Mouse (Mus musculus) left cerebral cortex, postnatal 10 days (tissue): ENCODE measurements around the gene Ankrd17. TPM values are rescaled to one million over a fixed set of nuclear protein-coding genes. Genes with fewer than 3 reads are reported as not detected.
"Not testable (repeated sequence)": the region's sequence is repeated elsewhere in the genome, so short reads cannot be mapped to it uniquely, and the experiment has no call there.

Experiments used
- DNase-seq, 2 experiments: peaks; one replicate each; pipeline ENCODE4 v3.0.0; 2021 to 2022; ENCODE audit warnings: low spot score in 2 of 2, mixed read lengths in 1 of 2; ENCODE audit errors: extremely low spot score in 1 of 2
- intact Hi-C: fragments of 180-260 bp; cut with DNase I; formaldehyde crosslinking; loops from one replicate; pipeline ENCODE4 v1.15.1; 2025
- total RNA-seq, 2 experiments: library from RNA; stranded (reverse); gene quantifications; 2 replicates each; pipeline ENCODE4 v1.2.3; 2021

The Ankrd17 gene
- total RNA-seq, 2 experiments from 2014 or later: 108 TPM

DNA sequence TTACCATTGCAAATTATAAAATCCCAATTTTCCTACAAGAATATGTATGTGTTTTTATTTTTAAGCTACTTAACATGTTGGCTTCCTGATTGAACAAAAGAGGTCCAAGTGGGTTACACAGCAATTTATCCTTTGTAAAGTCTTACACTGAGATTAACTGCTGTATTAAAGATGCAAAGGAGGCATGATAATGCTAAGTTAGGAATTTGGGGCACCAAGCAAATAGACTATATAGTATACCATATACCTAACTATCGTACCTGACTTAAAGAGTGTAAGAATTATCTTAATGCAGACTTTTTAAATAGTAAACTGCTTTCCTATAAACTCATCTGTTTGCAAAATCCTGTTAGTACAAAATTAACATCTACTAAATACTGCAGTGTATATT is 26.4 kb downstream of the Ankrd17 start:
- intact Hi-C loops: no loop called here
- no peak for DNase-seq

GRCm38 (mm10) chr5:90339129-90339952 is 27.0 kb downstream of the Ankrd17 start:
- peak; percentile 67 to 71 for DNase-seq
- intact Hi-C loops: no loop called here

DNA sequence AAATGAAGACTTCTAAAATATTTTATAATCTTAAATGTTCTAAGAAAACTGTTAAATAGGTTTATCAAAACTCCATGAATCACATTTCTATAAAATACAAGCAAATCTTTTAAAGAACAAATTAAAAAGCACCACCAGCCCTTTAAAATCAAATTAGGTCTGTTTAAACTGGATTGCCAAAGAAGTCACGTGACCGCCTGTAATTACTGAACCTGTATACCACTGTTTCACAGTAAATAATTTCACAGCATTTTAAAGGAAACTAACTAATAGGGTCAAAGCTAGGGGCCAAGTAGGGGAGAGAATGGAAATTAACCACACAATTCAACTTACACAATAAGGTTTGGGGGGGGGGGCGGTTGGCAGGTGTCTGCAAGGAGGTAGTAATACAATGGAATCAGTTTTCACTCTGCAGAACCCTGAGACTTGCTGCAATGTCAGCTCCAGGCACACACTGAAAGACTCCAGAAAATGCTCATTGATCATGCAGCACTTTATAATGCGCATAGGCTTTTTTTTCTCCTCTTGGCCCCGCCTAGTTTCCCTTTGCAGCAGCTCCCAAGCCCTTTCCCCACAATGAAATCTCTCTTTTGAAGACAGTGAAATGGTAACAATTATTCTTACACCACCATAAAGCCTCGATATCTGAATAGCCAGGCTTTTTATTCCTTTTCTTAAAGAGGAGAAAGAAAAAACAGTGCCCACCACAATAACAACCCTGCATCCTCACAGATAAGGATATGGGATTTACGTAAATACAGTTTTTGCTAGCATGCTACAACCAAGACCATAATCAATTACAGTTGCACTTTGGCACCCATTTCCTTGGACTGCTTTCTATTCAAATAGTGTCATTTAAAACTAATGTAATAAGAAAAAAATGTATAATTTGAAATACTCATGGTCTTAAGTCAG is 27.9 kb downstream of the Ankrd17 start:
- no peak for DNase-seq
- intact Hi-C loops: no loop called here

DNA sequence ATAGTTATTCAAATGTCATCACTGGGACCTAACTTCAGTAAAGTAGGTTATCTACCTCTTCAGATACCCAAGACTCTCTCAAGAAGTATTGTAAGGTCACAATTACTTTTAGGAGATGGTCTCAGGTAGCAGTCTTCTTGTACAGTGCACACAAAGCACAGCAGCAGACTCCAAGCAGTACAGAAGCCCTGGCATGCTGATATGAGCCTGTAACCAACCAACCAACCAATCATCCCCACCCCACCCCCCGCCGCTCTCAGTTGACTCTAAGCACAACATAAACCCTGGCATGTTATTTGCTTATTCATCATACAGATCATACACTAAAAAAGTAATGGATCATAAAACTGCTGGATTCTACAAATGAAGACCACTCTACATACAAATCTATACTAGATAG is 33.9 kb downstream of the Ankrd17 start:
- DNase-seq: no peak
- intact Hi-C loops: no loop called here

DNA sequence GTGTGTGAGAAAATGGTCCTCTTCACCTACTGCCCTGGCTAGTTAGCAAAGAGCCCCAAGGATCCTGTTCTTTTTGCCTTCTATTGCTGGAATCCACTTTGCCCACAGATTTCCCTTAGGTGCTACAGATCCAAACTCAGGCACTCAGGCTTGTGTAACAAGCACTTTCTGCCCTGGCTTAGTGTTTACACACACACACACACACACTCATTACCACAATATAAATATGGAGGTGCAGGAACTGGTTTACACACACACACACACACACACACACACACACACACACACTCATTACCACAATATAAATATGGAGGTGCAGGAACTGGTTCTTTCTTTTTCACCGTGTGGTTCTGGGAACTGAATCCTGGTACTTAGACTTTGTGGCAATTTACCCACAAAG is 35.3 kb downstream of the Ankrd17 start:
- DNase-seq: no peak
- intact Hi-C loops: no loop called here

DNA sequence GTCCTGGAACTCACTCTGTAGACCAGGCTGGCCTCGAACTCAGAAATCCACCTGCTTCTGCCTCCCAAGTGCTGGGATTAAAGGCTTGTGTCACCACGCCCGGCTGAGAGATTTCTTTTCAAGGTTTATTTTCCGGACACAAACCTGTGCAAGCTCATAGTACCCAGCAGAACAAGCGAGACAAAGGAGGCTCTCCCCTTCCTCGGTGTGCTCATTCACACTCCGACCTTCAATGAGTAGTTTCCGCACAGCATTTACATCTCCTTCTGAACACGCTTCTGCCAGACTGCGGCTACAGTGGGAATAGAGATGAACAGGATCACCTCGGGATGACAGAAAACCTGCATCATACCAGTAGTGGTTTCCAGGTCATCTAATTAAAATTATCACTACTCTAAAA is 68.0 kb downstream of the Ankrd17 start:
- intact Hi-C loops: no loop called here

GRCm38 (mm10) chr5:90289887-90290286 is 76.5 kb downstream of the Ankrd17 start:
- no peak for DNase-seq
- intact Hi-C loops: loop anchor here (5.0 to 10.0 kb wide), 2 partner anchors 38 to 75 kb away; partner anchors contain the start of genes Ankrd17 and Gm9958

More for the DNA sequence above, 68.0 kb downstream of the Ankrd17 start:
- DNase-seq: no peak

- DNase-seq: peak in 1 of 2 experiments; percentile 36
- intact Hi-C loops: loop anchor here (5.0 to 10.0 kb wide), 2 partner anchors 34 to 78 kb away; partner anchors contain the start of genes Ankrd17 and Gm9958
Observed at GRCm38 (mm10) chr5:90286559-90286958, 79.8 kb downstream of the Ankrd17 start.

DNA sequence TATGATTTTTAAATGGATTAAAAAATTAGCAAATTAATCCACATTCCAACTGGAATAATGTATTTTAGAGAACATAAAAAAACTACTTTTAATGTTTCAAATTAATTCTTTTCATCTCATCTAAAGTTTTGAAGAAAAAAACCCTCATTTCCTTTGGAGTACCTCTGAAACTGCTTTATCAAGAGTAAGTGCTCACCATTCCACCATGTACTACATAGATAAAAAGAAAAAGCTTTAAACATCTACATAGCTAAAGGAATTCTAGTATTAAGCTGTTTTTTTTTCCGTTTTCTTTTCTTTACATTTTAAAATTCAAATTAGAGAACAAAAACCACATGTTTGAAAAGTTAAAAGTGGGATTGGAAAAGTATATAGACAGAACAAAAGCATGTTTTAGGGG is 86.3 kb downstream of the Ankrd17 start:
- DNase-seq: no peak
- intact Hi-C loops: loop anchor here (10.0 kb wide), 1 partner anchor 85 kb away; the partner anchor contains the start of genes Ankrd17 and Gm9958

GRCm38 (mm10) chr5:90279418-90279817 is 87.0 kb downstream of the Ankrd17 start:
- intact Hi-C loops: no loop called here

DNA sequence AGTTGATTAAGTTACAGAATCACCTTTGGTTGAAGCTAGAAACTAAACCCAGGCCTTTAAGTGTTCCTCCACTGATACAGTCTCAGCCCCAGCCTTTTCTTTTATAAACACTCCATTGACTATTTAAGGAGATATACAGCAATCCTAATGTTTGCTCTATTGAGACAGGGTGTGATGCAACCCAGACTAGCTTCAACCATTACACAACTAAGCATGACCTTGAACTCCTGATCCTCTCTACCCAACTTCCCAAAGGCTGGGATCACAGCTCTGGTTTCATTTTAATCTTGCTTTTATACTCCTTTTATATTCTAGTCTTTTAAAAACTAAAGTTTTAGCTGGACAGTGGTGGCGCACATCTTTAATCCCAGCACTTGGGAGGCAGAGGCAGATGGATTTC is 88.9 kb downstream of the Ankrd17 start:
- DNase-seq: no peak
- intact Hi-C loops: no loop called here

More at GRCm38 (mm10) chr5:90279418-90279817, 87.0 kb downstream of the Ankrd17 start:
- DNase-seq: no peak

GRCm38 (mm10) chr5:90274806-90275205 is 91.6 kb downstream of the Ankrd17 start:
- intact Hi-C loops: no loop called here
- no peak for DNase-seq

DNA sequence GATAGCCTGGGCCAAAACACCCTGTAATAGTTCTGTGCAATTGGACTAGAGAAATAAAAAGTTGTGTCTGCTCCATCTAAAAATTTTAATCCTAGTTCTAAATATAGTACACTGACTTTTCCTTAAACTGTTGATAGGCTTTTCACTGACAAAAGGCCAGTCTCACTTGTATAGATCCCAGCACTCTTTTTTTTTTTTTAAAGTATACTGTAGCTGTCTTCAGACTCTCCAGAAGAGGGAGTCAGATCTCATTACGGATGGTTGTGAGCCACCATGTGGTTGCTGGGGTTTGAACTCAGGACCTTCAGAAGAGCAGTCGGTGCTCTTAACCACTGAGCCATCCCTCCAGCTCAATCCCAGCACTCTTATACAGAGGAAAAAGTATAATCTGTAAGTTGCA is 104.1 kb downstream of the Ankrd17 start:
- DNase-seq, intact Hi-C loops: not testable (repeated sequence)

DNA sequence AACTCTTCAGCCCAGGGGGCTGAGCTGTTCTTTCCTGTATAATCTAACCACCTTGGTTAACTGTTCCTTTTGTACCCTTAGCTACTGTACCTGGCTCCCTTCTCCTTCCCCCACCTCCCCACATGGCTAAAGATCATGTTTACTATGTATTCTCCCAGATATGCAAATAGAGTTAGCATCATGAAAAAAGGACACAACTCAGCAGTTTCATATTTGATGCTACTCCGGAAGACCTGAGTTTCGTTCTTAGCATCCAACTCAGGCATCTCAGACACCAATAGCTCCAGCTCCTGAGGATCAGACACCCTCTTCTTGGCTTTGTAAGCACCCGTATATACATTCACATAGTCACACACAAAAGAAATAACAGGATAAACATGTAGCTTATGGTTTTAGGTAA is 109.4 kb downstream of the Ankrd17 start:
- intact Hi-C loops: no loop called here
- no peak for DNase-seq

- no peak for DNase-seq
- intact Hi-C loops: no loop called here
Observed at GRCm38 (mm10) chr5:90247503-90247902, 118.9 kb downstream of the Ankrd17 start.

DNA sequence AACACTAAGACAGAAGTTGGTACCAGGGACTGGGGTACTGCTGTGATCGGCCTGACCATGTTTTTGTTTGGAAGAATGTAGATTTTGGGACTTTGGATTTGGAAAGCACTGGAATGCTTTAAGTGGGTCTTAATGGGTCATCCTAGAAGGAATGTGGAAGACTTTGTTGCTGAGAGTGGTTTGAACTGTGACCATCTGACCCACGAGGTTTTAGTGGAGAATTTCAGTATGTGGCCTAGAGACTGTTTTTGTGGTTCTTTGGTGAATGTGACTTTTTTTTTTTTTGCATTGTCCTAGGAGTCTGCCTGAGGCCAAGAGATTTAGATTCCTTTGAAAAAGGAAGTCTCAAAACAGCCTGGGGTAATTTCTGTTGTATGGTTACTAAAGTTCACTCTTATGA is 119.4 kb downstream of the Ankrd17 start:
- intact Hi-C loops: no loop called here
- DNase-seq: no peak

- no peak for DNase-seq
- intact Hi-C loops: no loop called here
Observed at GRCm38 (mm10) chr5:90246567-90246966, 119.8 kb downstream of the Ankrd17 start.

- intact Hi-C loops: no loop called here
Observed at GRCm38 (mm10) chr5:90245416-90245815, 121.0 kb downstream of the Ankrd17 start.

DNA sequence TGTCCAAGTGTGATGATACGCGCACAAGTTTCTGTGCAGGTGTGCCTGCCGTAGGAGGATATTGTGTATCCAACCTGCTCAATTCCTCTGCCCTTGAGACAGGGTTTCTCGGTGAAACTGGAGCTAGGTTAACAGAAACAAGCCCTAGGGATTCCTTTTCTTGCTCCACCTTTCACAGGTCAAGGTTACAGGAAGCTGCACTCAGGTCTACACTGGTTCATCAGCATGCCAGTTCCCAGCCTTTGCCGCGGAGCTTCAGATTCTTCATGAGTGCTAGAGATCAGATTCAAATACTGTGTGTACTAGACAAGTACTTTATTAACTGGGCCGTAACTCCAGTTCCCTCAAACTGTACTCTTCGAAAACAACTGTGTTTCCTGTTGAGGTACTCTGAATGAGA is 131.2 kb downstream of the Ankrd17 start:
- no peak for DNase-seq
- intact Hi-C loops: no loop called here

More at GRCm38 (mm10) chr5:90245416-90245815, 121.0 kb downstream of the Ankrd17 start:
- no peak for DNase-seq
